9 mouse cellular contexts compared by ENCODE assay signal in genomic region chr8:120319449-120319848, GRCm38 (mm10).
A peak's percentile ranks its signal among the peaks of the same experiment; 100 is the strongest.
DNase-seq lines count a peak whose midpoint lies in the region; ATAC-seq and TF ChIP-seq lines count a peak whose summit lies in the region.
"Had no signal": no experiment of that assay in that cellular context is flagged by ENCODE, and none has a peak within 500 bp of the region (broad histone marks: within the 10 kb centered on the region; RNA-seq: fewer than 3 reads in every experiment).

No protein-coding gene starts in this region.

- no peaks in the 10 kb centered on the region for H3K36me3 ChIP-seq in kidney, adult 2 months (ENCODE audit: control insufficient read depth, insufficient read depth, low read length)
- no peaks in the 10 kb centered on the region for H3K36me3 ChIP-seq in liver, embryonic 13.5 days
- no peaks in the 10 kb centered on the region for H3K36me3 ChIP-seq in neural tube, embryonic 11.5 days (ENCODE audit: control insufficient read depth, insufficient read depth, low read length)
- H3K36me3 ChIP-seq: embryonic facial prominence, embryonic 13.5 days had no signal

- peak overlapping the region; percentile 39 for H3K4me2 ChIP-seq in liver, embryonic 13.5 days
- H3K4me2 ChIP-seq in neural tube, embryonic 11.5 days (ENCODE audit: low read depth): no peak overlapping the region
- H3K4me2 ChIP-seq: embryonic facial prominence, embryonic 13.5 days had no signal

- H3K27me3 ChIP-seq in kidney, adult 2 months (replicated peaks; ENCODE audit: control insufficient read depth, insufficient read depth, low read length): no peaks in the 10 kb centered on the region
- H3K27me3 ChIP-seq in liver, embryonic 13.5 days: peaks cover 3% of the 10 kb centered on the region; the same call in 1 of the 2 replicates
- no peaks in the 10 kb centered on the region for H3K27me3 ChIP-seq in neural tube, embryonic 11.5 days (ENCODE audit: control insufficient read depth, insufficient read depth, low read length)
- H3K27me3 ChIP-seq: embryonic facial prominence, embryonic 13.5 days had no signal

- no peak overlapping the region for H3K9ac ChIP-seq in liver, embryonic 13.5 days
- no peak overlapping the region for H3K9ac ChIP-seq in neural tube, embryonic 11.5 days (ENCODE audit: low read length)
- H3K9ac ChIP-seq: embryonic facial prominence, embryonic 13.5 days had no signal

- TF ChIP-seq CTCF in kidney, adult 2 months (conservative IDR thresholded peaks at IDR 0.05; ENCODE audit: insufficient read depth, insufficient read length, low read depth, low read length): peak; percentile 100

- no peaks in the 10 kb centered on the region for H3K9me3 ChIP-seq in liver, embryonic 13.5 days (replicated peaks)
- no peaks in the 10 kb centered on the region for H3K9me3 ChIP-seq in neural tube, embryonic 11.5 days (ENCODE audit: control insufficient read depth, low read length)
- H3K9me3 ChIP-seq: embryonic facial prominence, embryonic 13.5 days had no signal

- no peak overlapping the region for H3K4me3 ChIP-seq in kidney, adult 2 months (ENCODE audit: insufficient read depth, low read depth, low read length)
- no peak overlapping the region for H3K4me3 ChIP-seq in liver, embryonic 13.5 days (replicated peaks)
- no peak overlapping the region for H3K4me3 ChIP-seq in neural tube, embryonic 11.5 days (ENCODE audit: low read depth, low read length)
- H3K4me3 ChIP-seq: embryonic facial prominence, embryonic 13.5 days had no signal

- WGBS in kidney, adult 2 months: 17% methylated on average over 7 of the region's 7 CpGs
- WGBS in liver, embryonic 13.5 days (ENCODE audit: insufficient replicate concordance): 16% methylated on average over 7 of the region's 7 CpGs
- 24% methylated on average over 7 of the region's 7 CpGs for WGBS in neural tube, embryonic 11.5 days

- DNase-seq in A20 (ENCODE audit: low read depth, low spot score): peak; percentile 93
- peak; percentile 72 for DNase-seq in kidney, adult 2 months
- DNase-seq in liver, embryonic 13.5 days: peak; percentile 87
- peak; percentile 77 for DNase-seq in neural tube, embryonic 11.5 days (ENCODE audit: low spot score)
- peak; percentile 88 for DNase-seq in testis, postnatal 10 days (ENCODE audit: low spot score)

- no peak for TF ChIP-seq POLR2A in kidney, adult 2 months (IDR thresholded peaks at IDR 0.05; ENCODE audit: low read depth, low read length)

- peak; percentile 90 for ATAC-seq in activated CD4-positive, CD25-positive, alpha-beta regulatory T cell, adult 4 months
- peak; percentile 85 for ATAC-seq in common myeloid progenitor, adult 5-6 weeks (replicated peaks; ENCODE audit: low read depth, poor library complexity, severe bottlenecking)
- peak; percentile 78 for ATAC-seq in granulocyte monocyte progenitor cell, adult 5-6 weeks (replicated peaks; ENCODE audit: poor library complexity, severe bottlenecking)
- peak; percentile 68 for ATAC-seq in liver, embryonic 13.5 days (ENCODE audit: low read depth)
- ATAC-seq in neural tube, embryonic 11.5 days (ENCODE audit: insufficient read depth, low FRiP score, low TSS enrichment): peak; percentile 45; the same call in 1 of the 2 replicates

- H3K27ac ChIP-seq in kidney, adult 2 months (ENCODE audit: insufficient read depth, low read depth, low read length): no peak overlapping the region
- no peak overlapping the region; the same call in 1 of the 2 replicates for H3K27ac ChIP-seq in liver, embryonic 13.5 days
- H3K27ac ChIP-seq in neural tube, embryonic 11.5 days (ENCODE audit: low read depth, low read length): no peak overlapping the region
- H3K27ac ChIP-seq: embryonic facial prominence, embryonic 13.5 days had no signal

- peaks cover 4% of the 10 kb centered on the region; the same call in 1 of the 2 replicates for H3K4me1 ChIP-seq in kidney, adult 2 months (ENCODE audit: control insufficient read depth, insufficient read depth, low read length)
- peaks cover 42% of the 10 kb centered on the region for H3K4me1 ChIP-seq in liver, embryonic 13.5 days (replicated peaks)
- H3K4me1 ChIP-seq in neural tube, embryonic 11.5 days (ENCODE audit: control insufficient read depth, insufficient read depth, low read length): peaks cover 31% of the 10 kb centered on the region
